Mouse (Mus musculus) hindbrain, embryonic 10.5 days (tissue): ENCODE data around the gene Rab3c. TPM values are rescaled to one million over a fixed set of nuclear protein-coding genes. Genes with fewer than 3 reads are reported as not detected.

Source experiments
- DNase-seq: peaks from one replicate; pipeline ENCODE4 v3.0.0-alpha.2; 2017; ENCODE audit warnings: low spot score
- H3K27ac ChIP-seq: fragments of 300-500 bp; sonication (generic); 2 replicates; pipeline ENCODE4 v1.5.1; 2016; ENCODE audit warnings: mild to moderate bottlenecking, moderate library complexity
- H3K27me3 ChIP-seq: fragments of 300-500 bp; sonication (generic); 2 replicates; pipeline ENCODE4 v1.6.1; 2016; ENCODE audit warnings: mild to moderate bottlenecking; ENCODE audit not compliant: poor library complexity, insufficient read depth, severe bottlenecking
- H3K36me3 ChIP-seq: fragments of 300-500 bp; sonication (generic); 2 replicates; pipeline ENCODE4 v1.6.1; 2016; ENCODE audit warnings: mild to moderate bottlenecking, moderate library complexity
- H3K4me1 ChIP-seq: fragments of 300-500 bp; sonication (generic); replicated peaks from 2 replicates; pipeline ENCODE4 v1.6.1; 2016; ENCODE audit warnings: mild to moderate bottlenecking
- H3K4me3 ChIP-seq: fragments of 300-500 bp; sonication (generic); 2 replicates; pipeline ENCODE4 v1.5.1; 2016; ENCODE audit warnings: mild to moderate bottlenecking, moderate library complexity
- H3K9me3 ChIP-seq: fragments of 300-500 bp; sonication (generic); 2 replicates; pipeline ENCODE4 v1.6.1; 2016; ENCODE audit warnings: mild to moderate bottlenecking, moderate library complexity
- WGBS: fragments of 180-500 bp; shearing (Covaris S2); methylation state at CpG from one replicate; pipeline ENCODE4 v1.1.7; 2016; 5-methylcytosine and 5-hydroxymethylcytosine counted together
- polyA plus RNA-seq: library from polyadenylated mRNA; unstranded; fragments of >200 nt; fragmentation: Nextera tagmentation; extraction: Ambion mirVana; gene quantifications from 2 replicates; pipeline ENCODE4 v1.2.1, GENCODE M21; 2016

Gene Rab3c
- polyA plus RNA-seq, result 10.1 and 35.5 TPM in 2 replicates

GRCm38 (mm10) chr13:110280563-110281144 lies at the start of gene Rab3c:
Gene Rab3c, minus strand, starts transcription at chr13:110280996.
- DNase-seq, result peak; percentile 28
- Histone ChIP-seq H3K36me3 (no peaks in the 10 kb centered on the region), H3K27ac (peak within 1 kb of the TSS; percentile 78), H3K4me1 (peaks cover 7% of the 10 kb centered on the region; the same call in 1 of the 2 replicates), H3K4me3 (peak within 1 kb of the TSS; percentile 61), H3K27me3 (0 out of 2 replicates have a peak, but pooled peaks cover 7% of the 10 kb centered on the region), H3K9me3 (no peaks in the 10 kb centered on the region)
- WGBS, result under 1% methylated on average over 20 of the region's 20 CpGs

- Histone ChIP-seq H3K4me3 (no peak overlapping the region), H3K9me3 (no peaks in the 10 kb centered on the region), H3K36me3 (no peaks in the 10 kb centered on the region), H3K27me3 (no peaks in the 10 kb centered on the region), H3K4me1 (no peaks in the 10 kb centered on the region), H3K27ac (no peak overlapping the region)
- WGBS, result 79% methylated on average over 4 of the region's 4 CpGs
- no peak for DNase-seq
These were observed 38.0 kb upstream of the Rab3c start for GRCm38 (mm10) chr13:110318746-110319145.

DNA sequence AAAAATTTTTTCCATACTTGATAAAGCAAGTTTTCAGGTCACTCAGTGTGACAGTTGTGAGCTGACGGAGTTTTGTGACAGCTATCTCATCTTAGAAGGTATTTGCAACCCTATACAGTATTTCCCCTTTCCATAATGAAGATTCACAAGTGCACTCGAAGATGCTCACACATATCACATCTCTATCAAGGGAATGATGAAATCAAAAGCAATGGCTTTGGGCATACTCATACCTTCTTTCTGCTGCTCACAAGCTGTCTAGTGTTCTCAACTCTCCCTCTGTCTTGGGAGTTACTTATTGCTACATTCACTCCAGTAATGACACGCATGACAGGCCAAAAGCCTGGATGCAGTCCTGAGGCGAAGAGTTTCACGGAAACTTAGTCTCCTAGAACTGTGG lies 26.4 kb upstream of the Rab3c start:
- Histone ChIP-seq H3K27ac (no peak overlapping the region), H3K27me3 (no peaks in the 10 kb centered on the region), H3K9me3 (no peaks in the 10 kb centered on the region), H3K36me3 (no peaks in the 10 kb centered on the region), H3K4me1 (no peaks in the 10 kb centered on the region), H3K4me3 (no peak overlapping the region)
- 85% methylated on average over 5 of the region's 5 CpGs for WGBS
- DNase-seq, result no peak

GRCm38 (mm10) chr13:110297112-110297511 lies 16.3 kb upstream of the Rab3c start:
- H3K9me3 ChIP-seq, result no peaks in the 10 kb centered on the region
- H3K27ac ChIP-seq, result no peak overlapping the region
- no peaks in the 10 kb centered on the region for H3K27me3 ChIP-seq
- H3K36me3 ChIP-seq, result no peaks in the 10 kb centered on the region
- no peak overlapping the region for H3K4me3 ChIP-seq
- no peak for DNase-seq
- no peaks in the 10 kb centered on the region for H3K4me1 ChIP-seq
- WGBS, result 72% methylated on average over 4 of the region's 4 CpGs

- Histone ChIP-seq H3K36me3 (no peaks in the 10 kb centered on the region), H3K4me3 (no peak overlapping the region), H3K4me1 (no peaks in the 10 kb centered on the region), H3K27ac (no peak overlapping the region), H3K27me3 (no peaks in the 10 kb centered on the region), H3K9me3 (no peaks in the 10 kb centered on the region)
- no peak for DNase-seq
- 84% methylated on average over 3 of the region's 3 CpGs for WGBS
These were observed 7.7 kb upstream of the Rab3c start for GRCm38 (mm10) chr13:110288499-110288898.

GRCm38 (mm10) chr13:110283781-110284180 lies 3.0 kb upstream of the Rab3c start:
- H3K4me3 ChIP-seq, result no peak overlapping the region
- no peak overlapping the region for H3K27ac ChIP-seq
- H3K36me3 ChIP-seq, result no peaks in the 10 kb centered on the region
- H3K27me3 ChIP-seq, result 0 out of 2 replicates have a peak, but pooled peaks cover 7% of the 10 kb centered on the region
- H3K4me1 ChIP-seq, result peaks cover 7% of the 10 kb centered on the region; the same call in 1 of the 2 replicates
- H3K9me3 ChIP-seq, result no peaks in the 10 kb centered on the region
- WGBS, result 81% methylated on average over 4 of the region's 4 CpGs
- DNase-seq, result no peak

- Histone ChIP-seq H3K27me3 (0 out of 2 replicates have a peak, but pooled peaks cover 7% of the 10 kb centered on the region), H3K27ac (peak overlapping the region; percentile 78), H3K4me1 (peaks cover 7% of the 10 kb centered on the region; the same call in 1 of the 2 replicates), H3K36me3 (no peaks in the 10 kb centered on the region), H3K4me3 (peak overlapping the region; percentile 61), H3K9me3 (no peaks in the 10 kb centered on the region)
- under 1% methylated on average over 24 of the region's 24 CpGs for WGBS
- peak; percentile 83 for DNase-seq
These were observed 701 bp downstream of the Rab3c start for GRCm38 (mm10) chr13:110280028-110280562.

DNA sequence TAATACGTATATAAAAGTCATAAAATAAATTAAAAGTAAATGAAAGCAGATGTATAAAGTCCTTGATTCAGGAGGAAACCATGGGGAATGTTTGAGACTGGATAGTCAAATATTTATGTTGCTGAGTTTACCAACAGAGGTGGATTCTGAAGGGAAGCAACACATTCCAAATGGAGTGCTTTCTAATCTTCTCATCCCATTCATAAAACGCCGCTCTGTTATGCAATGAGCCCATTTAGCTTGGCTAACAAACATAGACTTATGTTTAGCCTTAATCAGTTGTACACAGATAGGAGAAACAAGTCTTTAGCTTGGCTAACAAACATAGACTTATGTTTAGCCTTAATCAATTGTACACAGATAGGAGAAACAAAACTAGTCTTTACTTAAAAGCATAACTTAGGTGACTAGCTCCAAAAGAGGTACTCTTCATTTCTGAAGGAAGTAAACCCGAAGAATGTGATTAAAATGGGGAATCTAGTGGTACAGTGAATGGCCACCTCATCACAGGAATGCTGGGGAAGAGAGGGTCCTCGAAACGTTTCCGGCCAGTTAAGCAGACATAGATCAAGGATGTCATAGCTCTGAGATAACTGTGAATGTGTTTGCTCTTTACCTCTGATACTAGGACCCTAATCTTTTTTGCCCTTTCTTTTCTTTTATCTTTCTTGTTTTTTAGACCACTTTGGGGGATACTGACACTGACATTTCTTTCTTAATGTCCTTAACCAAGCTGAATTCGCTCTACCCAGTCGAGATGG lies 1.6 kb downstream of the Rab3c start:
- no peak overlapping the region for H3K27ac ChIP-seq
- DNase-seq, result no peak

DNA sequence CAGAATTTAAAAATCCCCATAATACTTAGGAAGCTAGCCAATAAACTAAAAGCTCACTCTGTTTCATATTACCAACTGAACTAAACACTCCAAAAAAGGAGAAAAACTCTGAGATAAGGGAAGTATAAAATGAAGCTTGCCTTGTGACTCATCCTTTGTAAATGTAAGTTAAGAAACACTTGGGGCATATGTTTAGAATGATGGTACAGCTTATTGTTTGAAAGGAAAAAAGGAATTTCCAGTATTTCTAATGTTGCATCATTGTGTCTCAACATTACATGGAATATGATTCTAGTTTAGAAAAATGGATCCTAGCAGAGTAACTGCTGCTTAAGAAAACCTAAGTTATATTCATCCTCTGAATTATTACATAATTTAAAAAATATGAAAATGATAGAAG lies 3.1 kb downstream of the Rab3c start:
- no peak for DNase-seq

More for the DNA sequence above, 1.6 kb downstream of the Rab3c start:
- Histone ChIP-seq H3K9me3 (no peaks in the 10 kb centered on the region), H3K4me1 (peaks cover 7% of the 10 kb centered on the region; the same call in 1 of the 2 replicates), H3K27me3 (0 out of 2 replicates have a peak, but pooled peaks cover 7% of the 10 kb centered on the region), H3K36me3 (no peaks in the 10 kb centered on the region), H3K4me3 (peak overlapping the region; percentile 61)
- WGBS, result 58% methylated on average over 9 of the region's 9 CpGs

GRCm38 (mm10) chr13:110275471-110275870 lies 5.3 kb downstream of the Rab3c start:
- H3K27me3 ChIP-seq, result no peaks in the 10 kb centered on the region
- no peak overlapping the region for H3K4me3 ChIP-seq
- H3K36me3 ChIP-seq, result no peaks in the 10 kb centered on the region
- 85% methylated on average over 3 of the region's 3 CpGs for WGBS
- H3K4me1 ChIP-seq, result no peaks in the 10 kb centered on the region
- no peak overlapping the region for H3K27ac ChIP-seq
- no peak for DNase-seq
- H3K9me3 ChIP-seq, result no peaks in the 10 kb centered on the region

More for the DNA sequence above, 3.1 kb downstream of the Rab3c start:
- Histone ChIP-seq H3K4me1 (peaks cover 7% of the 10 kb centered on the region; the same call in 1 of the 2 replicates), H3K27me3 (0 out of 2 replicates have a peak, but pooled peaks cover 7% of the 10 kb centered on the region), H3K27ac (no peak overlapping the region), H3K36me3 (no peaks in the 10 kb centered on the region), H3K4me3 (no peak overlapping the region), H3K9me3 (no peaks in the 10 kb centered on the region)

- WGBS, result 74% methylated on average over 1 of the region's 1 CpGs
- H3K4me1 ChIP-seq, result peaks cover 8% of the 10 kb centered on the region
- peak; percentile 11 for DNase-seq
- no peak overlapping the region for H3K27ac ChIP-seq
- no peaks in the 10 kb centered on the region for H3K9me3 ChIP-seq
- no peaks in the 10 kb centered on the region for H3K27me3 ChIP-seq
- no peaks in the 10 kb centered on the region for H3K36me3 ChIP-seq
- H3K4me3 ChIP-seq, result no peak overlapping the region
These were observed 20.1 kb downstream of the Rab3c start for GRCm38 (mm10) chr13:110260649-110261048.

DNA sequence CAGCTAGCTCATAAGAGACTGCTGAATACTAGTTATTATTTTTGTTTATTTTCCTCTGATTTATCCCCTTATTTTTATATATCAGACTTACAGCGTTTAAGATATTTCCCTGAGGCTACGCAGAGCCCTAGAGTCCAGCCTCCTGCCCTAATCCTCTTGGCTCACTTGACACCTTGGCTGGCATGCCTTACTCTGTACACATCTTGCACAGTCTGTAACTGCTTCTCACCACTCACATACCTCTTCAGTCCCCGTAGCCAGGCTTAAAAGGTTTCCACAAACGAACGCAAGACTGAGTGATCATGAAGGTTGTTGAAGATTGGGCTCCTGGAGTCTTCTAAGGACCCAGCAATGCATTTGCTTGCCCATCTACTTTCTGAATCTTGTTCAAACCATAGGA lies 29.3 kb downstream of the Rab3c start:
- Histone ChIP-seq H3K27ac (no peak overlapping the region), H3K9me3 (no peaks in the 10 kb centered on the region), H3K27me3 (no peaks in the 10 kb centered on the region), H3K36me3 (peaks cover 4% of the 10 kb centered on the region; the same call in 1 of the 2 replicates), H3K4me1 (no peaks in the 10 kb centered on the region), H3K4me3 (no peak overlapping the region)
- no peak for DNase-seq
- 91% methylated on average over 5 of the region's 5 CpGs for WGBS

DNA sequence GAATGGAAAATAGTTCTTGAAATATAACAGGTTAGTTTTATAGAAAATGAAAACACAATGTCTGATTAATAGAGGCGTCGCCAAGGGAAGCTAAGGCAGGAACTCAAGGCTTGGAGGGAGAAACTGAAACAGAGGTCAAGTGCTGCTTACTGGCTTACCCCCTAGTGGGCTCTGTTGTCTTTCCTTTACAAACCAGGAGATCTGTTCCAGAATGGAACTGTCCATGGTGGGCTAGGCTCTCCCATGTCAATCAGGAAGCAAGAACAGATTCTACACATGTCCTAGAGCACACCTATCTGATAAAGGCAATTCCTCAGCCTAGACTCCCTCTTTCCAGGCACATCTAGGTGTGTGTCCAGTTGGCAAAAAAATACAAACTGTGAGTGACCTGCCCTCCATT lies 32.3 kb downstream of the Rab3c start:
- DNase-seq, result no peak
- Histone ChIP-seq H3K36me3 (no peaks in the 10 kb centered on the region), H3K4me1 (no peaks in the 10 kb centered on the region), H3K9me3 (no peaks in the 10 kb centered on the region), H3K27me3 (no peaks in the 10 kb centered on the region), H3K4me3 (no peak overlapping the region), H3K27ac (no peak overlapping the region)
- 82% methylated on average over 2 of the region's 2 CpGs for WGBS
